Mouse (Mus musculus) MEL (cell line): ENCODE measurements around the gene Itgb1bp1. TPM values are rescaled to one million over a fixed set of nuclear protein-coding genes. Genes with fewer than 3 reads are reported as not detected.

ENCODE experiments used
- DNase-seq: peaks from one replicate; pipeline ENCODE4 v3.0.0; 2011; ENCODE audit warnings: low read depth, low spot score
- H3K27ac ChIP-seq: 2 replicates; pipeline ENCODE4 v1.5.1; 2012; ENCODE audit warnings: low read depth, mild to moderate bottlenecking, control low read depth, low read length, moderate library complexity; ENCODE audit not compliant: control insufficient read depth
- H3K27me3 ChIP-seq, 2 experiments: fragments of 150-350 bp in 1 of 2; sonication (generic) in 1 of 2; 2 replicates each; pipeline ENCODE4 v1.6.1; 2012; ENCODE audit warnings: low read length in 2 of 2, mild to moderate bottlenecking in 2 of 2, improper control_type of control experiment in 1 of 2, moderate library complexity in 1 of 2; ENCODE audit not compliant: insufficient read depth in 2 of 2, control insufficient read depth in 1 of 2
- H3K36me3 ChIP-seq, 2 experiments: 2 replicates each; pipeline ENCODE4 v1.6.1; 2012 to 2014; ENCODE audit warnings: low read length in 2 of 2, improper control_type of control experiment in 1 of 2, inconsistent platforms in 1 of 2, mild to moderate bottlenecking in 1 of 2; ENCODE audit not compliant: insufficient read depth in 2 of 2, control insufficient read depth in 1 of 2
- H3K4me1 ChIP-seq, 2 experiments: fragments of 150-350 bp in 1 of 2; sonication (generic) in 1 of 2; 2 replicates each; pipeline ENCODE4 v1.6.1; 2012; ENCODE audit warnings: low read length in 2 of 2, improper control_type of control experiment in 1 of 2, mild to moderate bottlenecking in 1 of 2; ENCODE audit not compliant: insufficient read depth in 2 of 2, control insufficient read depth in 1 of 2
- H3K4me3 ChIP-seq, 2 experiments: fragments of 150-350 bp in 1 of 2; sonication (generic) in 1 of 2; 2 replicates each; pipeline ENCODE4 v1.5.1; 2012; ENCODE audit warnings: low read depth in 2 of 2, low read length in 2 of 2, mild to moderate bottlenecking in 2 of 2, moderate library complexity in 2 of 2, control low read depth in 1 of 2, improper control_type of control experiment in 1 of 2; ENCODE audit not compliant: control insufficient read depth in 1 of 2, insufficient read depth in 1 of 2
- H3K79me2 ChIP-seq: 2 replicates; pipeline ENCODE4 v1.6.1; 2012; ENCODE audit warnings: mild to moderate bottlenecking, low read length, moderate library complexity; ENCODE audit not compliant: control insufficient read depth, poor library complexity, insufficient read depth
- H3K9ac ChIP-seq: 2 replicates; pipeline ENCODE4 v1.6.1; 2012; ENCODE audit warnings: low read depth, mild to moderate bottlenecking, control low read depth, low read length, moderate library complexity; ENCODE audit not compliant: control insufficient read depth, poor library complexity, severe bottlenecking
- H3K9me3 ChIP-seq: fragments of 150-350 bp; sonication (generic); replicated peaks from 2 replicates; pipeline ENCODE4 v1.6.1; 2012; ENCODE audit warnings: mild to moderate bottlenecking, low read length, improper control_type of control experiment, moderate library complexity; ENCODE audit not compliant: insufficient read depth
- BHLHE40 ChIP-seq: IDR thresholded peaks from 2 replicates; pipeline ENCODE4 v1.6.1; 2012; ENCODE audit warnings: low read depth, mild to moderate bottlenecking, inconsistent platforms, low read length, improper control_type of control experiment, borderline replicate concordance
- CTCF ChIP-seq, 3 experiments: IDR thresholded peaks in 2 of 3; conservative IDR thresholded peaks in 1 of 3; 2 replicates each; pipeline ENCODE4 v1.5.1; 2011 to 2012; ENCODE audit warnings: low read length in 3 of 3, low read depth in 2 of 3, mild to moderate bottlenecking in 2 of 3, improper control_type of control experiment in 1 of 3, inconsistent platforms in 1 of 3, mixed read lengths in 1 of 3, moderate library complexity in 1 of 3; ENCODE audit not compliant: control insufficient read depth in 1 of 3, insufficient read depth in 1 of 3, poor library complexity in 1 of 3, severe bottlenecking in 1 of 3
- ELF1 ChIP-seq: IDR thresholded peaks from 2 replicates; pipeline ENCODE4 v1.6.1; 2014; ENCODE audit warnings: low read depth, mild to moderate bottlenecking, inconsistent platforms, low read length, improper control_type of control experiment, moderate library complexity
- ETS1 ChIP-seq: IDR thresholded peaks from 2 replicates; pipeline ENCODE4 v1.6.1; 2012; ENCODE audit warnings: low read depth, mild to moderate bottlenecking, inconsistent platforms, low read length, improper control_type of control experiment, moderate library complexity
- GABPA ChIP-seq: IDR thresholded peaks from 2 replicates; pipeline ENCODE4 v1.6.1; 2012; ENCODE audit warnings: low read depth, mild to moderate bottlenecking, inconsistent platforms, low read length, improper control_type of control experiment, moderate library complexity
- KAT2A ChIP-seq: conservative IDR thresholded peaks from 2 replicates; pipeline ENCODE4 v1.6.1; 2012; ENCODE audit warnings: low read depth, low read length, improper control_type of control experiment, inconsistent platforms
- MAZ ChIP-seq: IDR thresholded peaks from 2 replicates; pipeline ENCODE4 v1.6.1; 2012; ENCODE audit warnings: low read depth, mild to moderate bottlenecking, inconsistent platforms, low read length, improper control_type of control experiment
- MXI1 ChIP-seq: IDR thresholded peaks from 2 replicates; pipeline ENCODE4 v1.6.1; 2011; ENCODE audit warnings: mild to moderate bottlenecking, low read depth, low read length, improper control_type of control experiment
- NRF1 ChIP-seq: IDR thresholded peaks from 2 replicates; pipeline ENCODE4 v1.6.1; 2014; ENCODE audit warnings: low read depth, mild to moderate bottlenecking, inconsistent platforms, low read length, improper control_type of control experiment, moderate library complexity; ENCODE audit not compliant: poor library complexity, insufficient read depth, severe bottlenecking
- POLR2A ChIP-seq, 2 experiments: IDR thresholded peaks; 2 replicates each; pipeline ENCODE4 v1.6.1; 2011 to 2012; ENCODE audit warnings: low read length in 2 of 2, mild to moderate bottlenecking in 2 of 2, control low read depth in 1 of 2, improper control_type of control experiment in 1 of 2, low read depth in 1 of 2, moderate library complexity in 1 of 2; ENCODE audit not compliant: control insufficient read depth in 1 of 2, insufficient read depth in 1 of 2, poor library complexity in 1 of 2
- POLR2AphosphoS2 ChIP-seq: IDR thresholded peaks from 2 replicates; pipeline ENCODE4 v1.6.1; 2011; ENCODE audit warnings: low read length, improper control_type of control experiment
- RAD21 ChIP-seq: IDR thresholded peaks from 2 replicates; pipeline ENCODE4 v1.6.1; 2011; ENCODE audit warnings: mild to moderate bottlenecking, low read depth, low read length, improper control_type of control experiment
- TBP ChIP-seq: IDR thresholded peaks from 2 replicates; pipeline ENCODE4 v1.8.0; 2011; ENCODE audit warnings: low read depth, low read length, improper control_type of control experiment
- TCF12 ChIP-seq: IDR thresholded peaks from 2 replicates; pipeline ENCODE4 v1.6.1; 2014; ENCODE audit warnings: low read depth, mild to moderate bottlenecking, inconsistent platforms, low read length, improper control_type of control experiment, moderate library complexity
- UBTF ChIP-seq: IDR thresholded peaks from 2 replicates; pipeline ENCODE4 v1.6.1; 2012; ENCODE audit warnings: low read depth, mild to moderate bottlenecking, inconsistent platforms, low read length, improper control_type of control experiment, moderate library complexity, borderline replicate concordance; ENCODE audit not compliant: insufficient read depth
- USF1 ChIP-seq: IDR thresholded peaks from 2 replicates; pipeline ENCODE4 v1.6.1; 2014; ENCODE audit warnings: low read depth, mild to moderate bottlenecking, inconsistent platforms, low read length, improper control_type of control experiment, moderate library complexity
- ZKSCAN1 ChIP-seq: IDR thresholded peaks from 2 replicates; pipeline ENCODE4 v1.6.1; 2012; ENCODE audit warnings: low read depth, mild to moderate bottlenecking, inconsistent platforms, low read length, improper control_type of control experiment, moderate library complexity
- ZNF384 ChIP-seq: IDR thresholded peaks from 2 replicates; pipeline ENCODE4 v1.6.1; 2012; ENCODE audit warnings: low read depth, mild to moderate bottlenecking, inconsistent platforms, low read length, improper control_type of control experiment
- polyA plus RNA-seq, 2 experiments: library from polyadenylated mRNA; stranded (reverse) in 1 of 2; unstranded in 1 of 2; fragments of >175 nt in 1 of 2; fragments of >200 nt in 1 of 2; gene quantifications; 2 replicates each; pipeline versions ENCODE4 v1.2.1 to v1.2.4; 2012; ENCODE audit warnings: low replicate concordance in 2 of 2, low read depth in 1 of 2; ENCODE audit not compliant: insufficient read length in 2 of 2, insufficient read depth in 1 of 2, missing spikeins in 1 of 2
- total RNA-seq: library from RNA; depleted of rRNA; stranded (reverse); fragments of 300-350 nt; gene quantifications from 2 replicates; pipeline ENCODE4 v1.2.3, GENCODE M21; 2012

Itgb1bp1 gene
- total and polyA plus RNA-seq, 3 experiments: 22.0 to 41.3 TPM; not detected in 1

DNA sequence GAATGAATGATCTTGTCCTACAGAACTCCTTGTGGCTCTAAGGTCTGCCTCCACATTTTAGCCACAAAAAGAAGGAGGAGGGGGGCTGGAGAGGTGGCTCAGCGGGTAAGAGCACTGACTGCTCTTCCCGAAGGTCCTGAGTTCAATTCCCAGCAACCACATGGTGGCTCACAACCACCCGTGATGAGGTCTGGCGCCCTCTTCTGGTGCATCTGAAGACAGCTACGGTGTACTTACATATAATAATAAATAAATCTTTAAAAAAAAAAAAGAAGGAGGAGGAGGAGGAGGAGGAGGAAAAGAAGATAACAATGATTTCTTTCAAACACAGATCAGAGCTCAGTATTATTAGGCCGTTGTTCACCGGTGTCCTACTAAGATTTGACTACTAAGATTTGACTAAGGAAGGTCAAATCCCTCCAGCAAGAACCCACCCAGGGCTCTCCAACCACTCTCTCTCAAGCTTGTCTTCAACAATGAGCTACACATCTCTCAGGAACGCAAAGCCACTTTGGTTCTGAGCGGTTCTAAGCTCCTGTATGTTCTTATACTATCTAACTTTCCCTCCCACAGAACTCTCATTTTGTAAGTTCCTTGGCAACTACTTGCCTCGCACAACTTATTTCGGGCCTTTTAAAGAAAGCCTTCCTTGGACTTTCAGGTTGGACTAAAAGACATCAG lies 1.2 kb downstream of the Itgb1bp1 start, which contains the start of gene Cpsf3:
TSS of gene Cpsf3 (plus strand) at position 631 of the 681 bp plus-strand sequence.
- peak within 1 kb of the TSS; percentile 92 for H3K27ac ChIP-seq
- no peak for DNase-seq
- peak within 1 kb of the TSS; percentile 96 for H3K9ac ChIP-seq
- H3K4me3 ChIP-seq: peak within 1 kb of the TSS; percentile 80 to 94
- no peaks in the 10 kb centered on the region for H3K9me3 ChIP-seq
- H3K4me1 ChIP-seq: peaks cover 0 to 14% of the 10 kb centered on the region in 2 experiments; a peak in 3 of 4 replicates
- H3K27me3 ChIP-seq: no peaks in the 10 kb centered on the region
- TF ChIP-seq NRF1 (no peak), MAZ (no peak), UBTF (no peak), MXI1 (no peak), BHLHE40 (no peak), ETS1 (no peak), TCF12 (no peak), KAT2A (no peak)
- H3K36me3 ChIP-seq: peaks cover 0 to 9% of the 10 kb centered on the region in 2 experiments; a peak in 2 of 4 replicates
- H3K79me2 ChIP-seq: peaks cover 23% of the 10 kb centered on the region

DNA sequence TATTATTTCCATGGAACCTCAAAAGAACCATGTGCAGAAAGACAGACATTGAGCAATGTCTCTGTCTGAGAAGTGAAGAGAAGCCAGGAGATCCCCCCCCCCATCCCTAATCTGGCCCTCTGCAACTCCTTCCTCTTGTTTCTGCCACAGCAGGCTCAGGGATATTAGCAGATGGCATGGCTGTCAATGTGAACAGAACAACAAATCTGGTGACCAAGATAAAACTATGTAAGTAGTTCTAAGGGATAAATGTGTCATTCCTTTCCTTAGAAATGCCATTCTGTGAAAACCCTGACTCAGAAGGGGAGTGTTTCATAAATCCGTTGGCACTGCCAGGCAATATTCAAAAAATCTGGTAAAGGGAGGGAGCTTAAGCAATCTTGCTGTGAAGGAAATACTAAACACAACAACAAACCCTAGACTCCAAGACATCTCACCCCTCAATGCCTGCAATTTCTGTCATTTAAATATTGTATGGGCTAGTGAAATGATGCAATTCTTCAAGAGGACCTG lies 8.7 kb downstream of the Itgb1bp1 start:
- H3K36me3 ChIP-seq: no peaks in the 10 kb centered on the region

DNA sequence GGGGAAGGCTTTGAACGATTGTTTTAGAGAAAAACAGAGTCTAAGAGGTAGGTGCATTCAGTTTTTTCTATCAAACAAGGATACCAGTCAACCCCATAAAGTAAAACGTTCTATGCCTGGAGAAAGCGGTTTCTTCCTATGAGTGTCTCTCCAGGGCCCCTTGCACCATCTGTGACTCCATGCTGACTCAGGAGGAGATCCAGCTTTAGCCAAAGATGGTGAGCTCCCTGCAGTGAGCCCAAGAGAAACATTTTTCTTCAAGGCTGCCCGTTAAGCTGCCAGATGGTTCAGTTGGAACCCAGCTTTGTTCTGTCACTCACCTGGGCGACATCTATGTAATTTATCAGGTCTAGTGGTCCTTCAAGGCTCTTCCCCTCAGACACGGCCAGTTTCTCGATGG lies 11.6 kb downstream of the Itgb1bp1 start:
- H3K4me1 ChIP-seq: no peaks in the 10 kb centered on the region
- H3K27ac ChIP-seq: no peak overlapping the region
- no peaks in the 10 kb centered on the region for H3K36me3 ChIP-seq
- TF ChIP-seq USF1: no peak
- TF ChIP-seq POLR2A (IDR thresholded peaks at IDR 0.05; ENCODE audit: control insufficient read depth in 1 of 2, insufficient read depth in 1 of 2, low read depth in 1 of 2, low read length in 2 of 2, poor library complexity in 1 of 2): no peak
- TF ChIP-seq CTCF (IDR thresholded peaks at IDR 0.05 in 2 of 3, conservative IDR thresholded peaks at IDR 0.05 in 1 of 3; ENCODE audit: control insufficient read depth in 1 of 3, insufficient read depth in 1 of 3, low read depth in 2 of 3, low read length in 3 of 3, poor library complexity in 1 of 3, severe bottlenecking in 1 of 3): no peak
- TF ChIP-seq ELF1: no peak
- no peak for TF ChIP-seq POLR2AphosphoS2
- no peak for TF ChIP-seq TBP
- no peak for TF ChIP-seq NRF1
- TF ChIP-seq ZNF384: no peak
- DNase-seq: no peak
- no peak overlapping the region for H3K9ac ChIP-seq
- H3K27me3 ChIP-seq: no peaks in the 10 kb centered on the region
- no peaks in the 10 kb centered on the region for H3K9me3 ChIP-seq
- no peaks in the 10 kb centered on the region for H3K79me2 ChIP-seq
- no peak overlapping the region for H3K4me3 ChIP-seq

More for the DNA sequence above, 8.7 kb downstream of the Itgb1bp1 start:
- Histone ChIP-seq H3K9me3 (no peaks in the 10 kb centered on the region), H3K4me1 (no peaks in the 10 kb centered on the region), H3K27ac (no peak overlapping the region), H3K9ac (no peak overlapping the region), H3K79me2 (no peaks in the 10 kb centered on the region), H3K27me3 (no peaks in the 10 kb centered on the region), H3K4me3 (no peak overlapping the region)
- DNase-seq: no peak
- no peak for TF ChIP-seq RAD21
- TF ChIP-seq UBTF: no peak
- no peak for TF ChIP-seq ZKSCAN1
- no peak for TF ChIP-seq GABPA
- TF ChIP-seq POLR2AphosphoS2: no peak
